Mouse (Mus musculus) hindlimb bud, embryonic 11.5 days (tissue): ENCODE data around the gene Tmsb10.

ENCODE experiments used
- DNase-seq: peaks from one replicate; pipeline ENCODE4 v3.0.0-alpha.2; 2012; ENCODE audit warnings: low read depth, low spot score; ENCODE audit errors: extremely low spot score

The Tmsb10 gene

GRCm38 (mm10) chr6:72956199-72957092 lies 2.1 kb downstream of the Tmsb10 start:
- no peak for DNase-seq

DNA sequence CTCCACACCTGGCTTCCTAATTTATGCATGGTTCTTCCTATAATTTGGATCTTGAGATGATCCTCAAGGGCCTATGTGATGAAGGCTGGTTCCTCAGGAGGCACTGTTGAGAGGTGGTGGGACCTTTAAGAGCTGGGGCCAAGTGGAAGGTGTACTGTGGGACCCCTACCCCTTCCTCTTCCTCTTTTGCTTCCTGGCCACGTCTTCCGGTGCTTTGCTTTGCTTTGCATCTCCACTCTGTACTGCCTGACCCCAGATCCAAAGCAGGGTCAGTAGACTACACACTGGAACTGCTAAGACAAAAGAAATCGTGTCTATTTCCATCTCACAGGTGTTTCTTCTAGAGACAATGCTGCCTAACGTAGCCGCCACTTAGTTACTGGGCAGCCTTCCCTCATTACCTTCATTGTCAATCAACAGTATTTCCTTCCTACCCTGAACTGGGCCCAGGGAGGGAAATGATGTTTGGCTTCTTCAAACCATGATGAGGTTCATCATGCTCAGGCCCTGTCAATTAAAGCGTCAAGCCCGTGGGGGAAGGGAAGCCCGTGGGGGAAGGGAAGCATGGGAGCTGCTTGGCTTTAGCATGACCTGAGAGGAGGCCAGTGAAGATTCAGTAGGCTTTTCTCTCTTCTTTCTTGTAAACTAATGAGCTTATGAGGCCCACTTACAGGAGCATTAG lies 2.9 kb downstream of the Tmsb10 start:
- no peak for DNase-seq

- no peak for DNase-seq
Observed at GRCm38 (mm10) chr6:72954786-72955185, 3.8 kb downstream of the Tmsb10 start.

DNA sequence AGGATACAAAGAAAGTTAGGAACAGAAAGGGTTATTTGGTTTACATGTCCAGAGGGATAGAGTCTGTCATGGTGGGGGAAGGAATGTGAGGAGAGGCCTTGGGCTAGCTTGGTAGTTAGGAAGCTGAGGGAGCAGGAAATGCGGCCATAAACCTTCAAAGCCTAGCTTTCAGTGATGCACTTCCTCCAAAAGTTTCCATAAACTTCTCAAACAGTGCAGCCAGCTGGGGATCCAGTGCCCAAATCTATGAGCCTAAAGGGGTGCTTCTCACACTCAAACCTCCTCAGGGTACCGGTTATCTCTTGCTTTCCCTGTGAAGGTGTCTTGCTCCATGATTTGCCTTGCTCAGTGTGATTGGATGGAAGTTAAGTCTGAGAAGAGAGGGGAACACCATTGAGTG lies 5.6 kb downstream of the Tmsb10 start:
- DNase-seq: no peak

DNA sequence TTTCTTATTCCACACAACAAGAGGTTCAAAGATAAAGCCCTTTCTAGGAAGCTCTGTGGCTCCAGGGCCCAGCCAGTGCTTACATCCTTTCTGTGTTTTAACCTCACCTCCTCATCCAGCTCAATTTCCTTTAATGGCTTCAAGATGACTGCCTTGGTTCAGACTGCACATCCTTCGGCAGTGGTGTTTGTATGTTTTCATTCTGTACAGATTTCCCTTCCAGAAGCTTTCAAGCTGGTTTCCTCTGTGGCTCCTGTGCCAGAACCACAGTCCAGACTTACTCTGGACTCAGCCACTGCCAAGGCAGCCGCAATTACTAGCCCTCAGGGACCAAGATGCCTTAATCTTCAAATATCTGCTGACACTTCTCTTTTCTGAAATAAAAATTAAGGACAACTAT lies 6.3 kb downstream of the Tmsb10 start:
- DNase-seq: no peak

GRCm38 (mm10) chr6:72949161-72949756 lies 9.3 kb downstream of the Tmsb10 start:
- DNase-seq: no peak

GRCm38 (mm10) chr6:72948392-72948791 lies 10.2 kb downstream of the Tmsb10 start:
- DNase-seq: no peak

DNA sequence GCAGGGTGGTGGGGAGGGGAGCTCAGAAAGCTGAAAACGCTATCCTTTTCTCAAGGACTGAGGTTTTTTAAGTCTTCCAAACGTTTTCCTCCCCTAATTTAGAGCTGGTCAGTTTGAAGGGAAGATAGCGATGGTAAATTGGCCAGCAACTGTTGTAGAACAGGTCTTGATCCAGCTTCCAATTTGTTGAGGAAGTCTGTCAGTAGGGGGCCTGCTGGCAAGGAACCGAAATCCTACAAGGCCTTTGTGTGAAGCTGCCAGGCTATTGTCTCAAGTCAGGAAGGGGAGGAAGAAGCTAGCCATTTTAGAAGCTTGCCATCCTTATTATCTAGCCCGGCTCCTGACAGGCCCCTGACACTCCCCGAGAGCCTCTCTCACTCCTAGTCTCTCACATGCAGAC lies 10.6 kb downstream of the Tmsb10 start:
- no peak for DNase-seq

DNA sequence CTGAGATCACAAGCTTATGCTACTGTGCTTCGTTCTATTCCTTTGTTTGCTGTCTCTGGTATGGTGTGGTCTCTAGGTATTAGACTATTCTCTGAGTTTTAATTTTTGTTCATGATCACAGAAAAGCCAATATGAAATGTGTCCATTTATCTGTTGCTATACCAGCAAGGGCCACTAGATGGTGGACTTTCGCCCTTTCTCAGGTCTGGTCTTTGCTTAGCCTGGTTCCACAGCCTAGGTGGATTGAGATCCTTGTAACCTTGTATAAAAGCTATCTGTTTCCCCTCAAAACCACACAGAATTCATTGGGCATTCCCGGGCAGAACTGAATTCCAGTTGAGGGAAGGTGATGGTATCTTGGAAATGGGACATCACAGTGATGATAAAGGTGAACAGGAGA lies 18.1 kb downstream of the Tmsb10 start:
- DNase-seq: no peak

DNA sequence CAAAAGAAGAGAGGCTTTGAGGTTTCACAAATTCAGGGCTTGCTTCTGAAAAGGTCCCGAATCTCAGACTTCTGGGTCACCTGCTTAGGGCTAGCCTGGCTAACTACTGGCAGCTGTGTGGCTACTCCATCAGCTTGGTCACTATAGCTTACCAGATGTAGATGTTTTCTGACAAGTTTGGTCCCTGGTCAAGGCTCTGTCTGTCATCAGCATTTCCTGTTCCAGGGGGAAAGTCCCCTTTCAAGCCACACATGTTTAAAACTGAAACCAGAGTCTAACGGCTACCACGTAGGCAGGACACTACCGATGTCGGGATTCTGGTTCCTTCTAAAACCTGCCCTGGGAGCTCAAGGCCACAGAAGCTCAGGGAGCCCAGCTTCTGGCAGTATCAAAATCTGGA lies 20.7 kb downstream of the Tmsb10 start:
- DNase-seq: no peak

- no peak for DNase-seq
Observed at GRCm38 (mm10) chr6:72937430-72937829, 21.1 kb downstream of the Tmsb10 start.

DNA sequence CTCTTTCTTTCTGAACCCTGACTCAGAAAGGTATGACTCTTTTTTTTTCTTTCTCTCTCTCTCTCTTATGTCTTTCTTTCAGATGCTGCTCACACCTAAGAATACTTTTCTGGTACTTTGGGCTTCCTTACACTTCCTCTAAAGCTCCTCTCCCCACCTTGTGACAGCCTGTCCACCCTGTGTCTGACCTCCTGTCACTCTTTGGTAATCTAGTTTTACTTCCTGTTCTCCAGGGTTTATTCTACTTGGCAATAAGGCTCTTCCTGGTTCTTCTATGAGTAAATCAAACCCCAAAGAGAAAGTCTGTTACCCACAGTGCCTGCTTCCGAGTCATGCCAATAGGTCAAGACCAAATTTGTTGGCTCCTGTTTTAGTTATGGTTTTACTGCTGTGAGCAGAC lies 25.6 kb downstream of the Tmsb10 start:
- no peak for DNase-seq

- DNase-seq: no peak
Observed at GRCm38 (mm10) chr6:72931533-72931932, 27.0 kb downstream of the Tmsb10 start.

- DNase-seq: no peak
Observed at GRCm38 (mm10) chr6:72929795-72930398, 28.7 kb downstream of the Tmsb10 start.

- no peak for DNase-seq
Observed at GRCm38 (mm10) chr6:72926755-72927482, 31.6 kb downstream of the Tmsb10 start.

GRCm38 (mm10) chr6:72926031-72926430 lies 32.5 kb downstream of the Tmsb10 start:
- no peak for DNase-seq

DNA sequence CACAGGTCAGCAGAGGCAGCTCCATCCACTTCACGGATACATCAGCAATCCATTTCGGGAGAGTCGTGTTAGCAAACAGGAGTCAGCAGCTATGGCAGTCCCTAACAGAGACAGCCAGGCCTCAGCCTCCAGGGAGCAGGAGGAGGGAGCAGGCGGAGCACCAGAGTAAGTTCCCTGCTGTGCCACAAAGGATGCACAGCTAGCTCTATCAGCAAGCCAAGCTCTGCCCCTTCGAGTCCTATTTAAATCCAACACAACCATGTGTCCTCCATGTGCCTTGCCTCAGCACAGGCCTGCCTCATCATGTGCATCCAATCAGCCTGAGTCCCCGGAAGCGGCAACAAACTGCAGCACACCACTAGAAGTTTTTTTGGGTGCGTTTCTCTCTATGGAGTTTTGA lies 35.2 kb downstream of the Tmsb10 start:
- DNase-seq: no peak

DNA sequence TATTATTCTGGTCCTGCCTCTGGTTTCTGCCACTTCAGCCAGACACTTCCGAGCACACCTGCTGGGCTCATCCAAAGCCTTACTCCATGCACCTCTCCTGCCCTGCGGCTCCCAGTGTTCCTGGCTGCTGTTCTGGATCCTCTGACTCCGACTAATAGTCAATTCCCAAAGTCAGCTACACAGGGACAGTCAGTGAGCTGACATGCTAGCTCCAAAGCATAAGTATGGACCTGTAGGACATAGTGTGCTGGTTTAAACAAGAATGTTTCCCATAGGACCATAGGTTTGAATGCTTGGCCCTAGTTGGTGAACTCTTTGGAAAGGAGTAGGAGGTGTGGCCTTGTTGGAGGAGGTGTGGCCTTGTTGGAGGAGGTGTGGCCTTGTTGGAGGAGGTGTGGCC lies 37.5 kb downstream of the Tmsb10 start:
- DNase-seq: no peak

GRCm38 (mm10) chr6:72918510-72919033 lies 40.0 kb downstream of the Tmsb10 start:
- DNase-seq: no peak

DNA sequence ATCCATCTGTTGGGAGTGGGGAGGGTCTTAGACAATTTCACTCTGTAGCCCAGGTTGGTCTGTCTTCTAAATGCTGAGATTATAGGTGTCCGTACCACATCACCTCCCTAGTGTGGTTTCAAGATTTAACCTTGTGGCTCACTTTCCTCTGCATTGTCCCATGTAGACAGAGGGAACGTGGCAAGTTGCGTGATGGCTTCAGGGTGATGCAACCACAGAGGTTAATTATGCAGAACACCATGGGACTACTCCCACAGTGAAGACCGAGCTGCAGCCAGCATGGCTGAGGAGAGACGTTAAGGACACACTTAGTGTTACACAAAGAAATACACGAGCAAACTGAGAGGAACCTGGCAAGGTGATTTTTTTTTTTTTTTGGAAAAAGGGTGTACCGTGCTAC lies 42.2 kb downstream of the Tmsb10 start:
- no peak for DNase-seq
